ENCODE assay signal across 8 mouse cellular contexts in genomic region chr16:5203668-5204433, GRCm38 (mm10). TPM values are rescaled to one million over a fixed set of nuclear protein-coding genes. Genes with fewer than 3 reads are reported as not detected.
DNase-seq lines count a peak whose midpoint lies in the region; ATAC-seq and TF ChIP-seq lines count a peak whose summit lies in the region.

Gene Nagpa (minus strand): TSS chr16:5204012.

- H3K27ac ChIP-seq in embryonic fibroblast, embryonic 13.5 days (ENCODE audit: insufficient read depth, low read length), result no peak within 1 kb of the TSS
- H3K27ac ChIP-seq in limb, embryonic 13.5 days, result no peak within 1 kb of the TSS
- H3K27ac ChIP-seq in midbrain, embryonic 15.5 days, result peak within 1 kb of the TSS; percentile 45; the same call in 1 of the 2 replicates
- peak within 1 kb of the TSS; percentile 62 for H3K27ac ChIP-seq in spleen, adult 2 months (ENCODE audit: insufficient read depth, low read length)

- TF ChIP-seq POLR2A in embryonic fibroblast, embryonic 13.5 days (IDR thresholded peaks at IDR 0.05; ENCODE audit: low read depth, low read length), result peak; percentile 61
- peak; percentile 44 for TF ChIP-seq POLR2A in spleen, adult 2 months (IDR thresholded peaks at IDR 0.05; ENCODE audit: low read depth, low read length)

- 4% methylated on average over 40 of the region's 40 CpGs for WGBS in limb, embryonic 13.5 days
- WGBS in midbrain, embryonic 15.5 days, result 4% methylated on average over 40 of the region's 40 CpGs
- 2% methylated on average over 40 of the region's 40 CpGs for WGBS in spleen, adult 2 months

- TF ChIP-seq CTCF in C2C12 (IDR thresholded peaks at IDR 0.05; ENCODE audit: control insufficient read depth, insufficient read depth, insufficient read length), result no peak
- no peak for TF ChIP-seq CTCF in embryonic fibroblast, embryonic 13.5 days (IDR thresholded peaks at IDR 0.05; ENCODE audit: borderline replicate concordance, insufficient read depth, low read length)
- no peak for TF ChIP-seq CTCF in spleen, adult 2 months (IDR thresholded peaks at IDR 0.05; ENCODE audit: extremely low read depth, insufficient read depth, insufficient read length, insufficient replicate concordance)

- peak; percentile 90 for DNase-seq in brain, adult 2 months (ENCODE audit: low read depth, low spot score)
- DNase-seq in heart, adult 9 months (ENCODE audit: low spot score in 2 of 2), result peak; percentile 75 to 78
- peak; percentile 84 for DNase-seq in kidney, adult 9 months
- peak; percentile 63 to 72 for DNase-seq in spleen, adult 2 months (ENCODE audit: low read depth in 1 of 2, low spot score in 2 of 2)

- no peaks in the 10 kb centered on the region for H3K9me3 ChIP-seq in limb, embryonic 13.5 days
- no peaks in the 10 kb centered on the region for H3K9me3 ChIP-seq in midbrain, embryonic 15.5 days

- H3K79me2 ChIP-seq in C2C12 (ENCODE audit: control insufficient read depth, insufficient read depth), result no peaks in the 10 kb centered on the region

- peaks cover 6% of the 10 kb centered on the region for H3K27me3 ChIP-seq in C2C12 (ENCODE audit: control insufficient read depth, insufficient read depth, insufficient read length)
- H3K27me3 ChIP-seq in limb, embryonic 13.5 days, result peaks cover 13% of the 10 kb centered on the region
- 0 out of 2 replicates have a peak, but pooled peaks cover 13% of the 10 kb centered on the region for H3K27me3 ChIP-seq in midbrain, embryonic 15.5 days (replicated peaks)
- H3K27me3 ChIP-seq in spleen, adult 2 months (ENCODE audit: control insufficient read depth, insufficient read depth, low read length), result no peaks in the 10 kb centered on the region

- ATAC-seq in limb, embryonic 13.5 days (ENCODE audit: low FRiP score, low read depth), result peak; percentile 90
- peak; percentile 93 for ATAC-seq in midbrain, embryonic 15.5 days (replicated peaks)

- peaks cover 3% of the 10 kb centered on the region; the same call in 1 of the 2 replicates for H3K4me1 ChIP-seq in embryonic fibroblast, embryonic 13.5 days (ENCODE audit: control insufficient read depth, insufficient read depth, low read length)
- peaks cover 6% of the 10 kb centered on the region for H3K4me1 ChIP-seq in limb, embryonic 13.5 days
- peaks cover 10% of the 10 kb centered on the region for H3K4me1 ChIP-seq in midbrain, embryonic 15.5 days
- peaks cover 3% of the 10 kb centered on the region for H3K4me1 ChIP-seq in spleen, adult 2 months (ENCODE audit: control insufficient read depth, insufficient read depth, insufficient read length)

- peak within 1 kb of the TSS; percentile 72 for H3K9ac ChIP-seq in limb, embryonic 13.5 days
- peak within 1 kb of the TSS; percentile 62 for H3K9ac ChIP-seq in midbrain, embryonic 15.5 days

- H3K4me2 ChIP-seq in limb, embryonic 13.5 days (replicated peaks), result peak within 1 kb of the TSS; percentile 97
- peak within 1 kb of the TSS; percentile 95 for H3K4me2 ChIP-seq in midbrain, embryonic 15.5 days

- no peaks in the 10 kb centered on the region for H3K79me3 ChIP-seq in C2C12 (ENCODE audit: low read depth)

- H3K4me3 ChIP-seq in C2C12 (ENCODE audit: insufficient read depth, poor library complexity, severe bottlenecking), result peak within 1 kb of the TSS; percentile 71
- H3K4me3 ChIP-seq in embryonic fibroblast, embryonic 13.5 days (ENCODE audit: insufficient read depth, low read length), result peak within 1 kb of the TSS; percentile 79
- peak within 1 kb of the TSS; percentile 85 for H3K4me3 ChIP-seq in limb, embryonic 13.5 days
- H3K4me3 ChIP-seq in midbrain, embryonic 15.5 days, result peak within 1 kb of the TSS; percentile 83
- H3K4me3 ChIP-seq in spleen, adult 2 months (ENCODE audit: extremely low read depth, insufficient read depth, insufficient read length), result peak within 1 kb of the TSS; percentile 94

- no peaks in the 10 kb centered on the region for H3K36me3 ChIP-seq in C2C12 (ENCODE audit: control insufficient read depth, insufficient read depth)
- H3K36me3 ChIP-seq in limb, embryonic 13.5 days, result peaks cover 1% of the 10 kb centered on the region; the same call in 1 of the 2 replicates
- H3K36me3 ChIP-seq in midbrain, embryonic 15.5 days (replicated peaks), result no peaks in the 10 kb centered on the region
- peaks cover 14% of the 10 kb centered on the region for H3K36me3 ChIP-seq in spleen, adult 2 months (ENCODE audit: control insufficient read depth, insufficient read depth, low read length)

- peak within 1 kb of the TSS; percentile 92 for H3ac ChIP-seq in C2C12 (ENCODE audit: control insufficient read depth, insufficient read length, low read depth)

TF ChIP-seq in C2C12, 6 proteins besides CTCF, POLR2A, EP300 and RAD21:
- TF ChIP-seq FOSL1 (IDR thresholded peaks at IDR 0.05; ENCODE audit: insufficient read depth, low read length, poor library complexity, severe bottlenecking) (no peak), CEBPB (IDR thresholded peaks at IDR 0.05; ENCODE audit: low read depth) (no peak), MYOG (IDR thresholded peaks at IDR 0.05; ENCODE audit: control insufficient read depth, extremely low read depth, insufficient read length) (no peak), USF1 (IDR thresholded peaks at IDR 0.05; ENCODE audit: low read depth) (peak; percentile 100), MYOD1 (IDR thresholded peaks at IDR 0.05; ENCODE audit: control insufficient read depth, insufficient read length, low read depth) (no peak), MAX (IDR thresholded peaks at IDR 0.05) (peak; percentile 61)
TF ChIP-seq in C2C12: peak in this region for 2.

RNA-seq across cellular contexts. Expression of gene Nagpa, which starts in this region (rescaled TPM):
- 22.5 TPM for polyA plus RNA-seq in C2C12 (2012; fragmentation: generic; extraction: Trizol)
- 11.6 and 13.8 TPM in 2 replicates for polyA plus RNA-seq in embryonic fibroblast, embryonic 13.5 days (2011; ENCODE audit: insufficient read length, low read depth, missing spikeins)
- polyA plus RNA-seq in limb, embryonic 13.5 days (2015; fragmentation: Nextera tagmentation; extraction: Ambion mirVana), result 15.5 and 16.5 TPM in 2 replicates
- polyA plus RNA-seq in midbrain, embryonic 15.5 days (2015; fragmentation: Nextera tagmentation; extraction: Ambion mirVana), result 11.4 and 14.3 TPM in 2 replicates
- 41.7 and 56.1 TPM in 2 replicates for polyA plus RNA-seq in spleen, adult 2 months (2012; rRNA removed)

Comparison
In these comparisons a context has a peak if more than half of its experiments do, and no peak if none do; other contexts are left out.
1. H3K27ac ChIP-seq: peak in midbrain, embryonic 15.5 days (single experiment) and spleen, adult 2 months (single experiment); none in embryonic fibroblast, embryonic 13.5 days (single experiment) and limb, embryonic 13.5 days (single experiment).
2. Peak in every context shown above with its lines, with median percentiles within 50 percentile points of each other: H3K4me3 ChIP-seq and DNase-seq.